8 mouse cellular contexts compared by ENCODE assay signal in the genomic region with DNA sequence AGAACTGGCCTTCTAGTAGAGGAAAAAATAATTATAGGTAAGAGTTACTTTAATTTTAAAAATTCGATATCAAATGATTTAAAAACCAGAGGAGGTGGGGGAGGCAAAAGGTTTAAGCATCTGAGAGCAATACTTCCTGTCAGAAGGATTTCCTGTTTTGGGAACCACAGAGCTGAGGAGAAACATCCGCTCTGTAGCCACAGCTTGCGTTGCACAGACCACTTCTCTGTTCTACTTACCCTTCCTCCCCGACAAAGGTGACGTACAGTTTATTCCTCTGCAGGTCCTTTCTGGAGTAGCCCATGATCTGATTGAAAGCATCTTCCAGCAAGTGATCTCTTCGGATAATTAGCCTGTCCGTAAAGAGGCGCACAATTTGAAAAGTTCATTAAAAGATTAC.
DNase-seq lines count a peak whose midpoint lies in the region; ATAC-seq and TF ChIP-seq lines count a peak whose summit lies in the region.

No protein-coding gene starts in this region.

- peak; percentile 48 for DNase-seq in kidney, postnatal 0 days (ENCODE audit: low spot score)
- no peak for DNase-seq in kidney, adult 11 months
- peak; percentile 73 for DNase-seq in heart, adult 8-10 months (ENCODE audit: low spot score)
- DNase-seq in lung, postnatal 25 days (ENCODE audit: low spot score) = peak; percentile 85
- peak; percentile 88 for DNase-seq in thymus, postnatal 0 days (ENCODE audit: low spot score)
- DNase-seq in right cerebral cortex, postnatal 25 days = no peak
- no peak for DNase-seq in testis, postnatal 14 days (ENCODE audit: low spot score)
- DNase-seq in frontal cortex, postnatal 36 days (ENCODE audit: low spot score in 2 of 2) = no peak

- H3K4me2 ChIP-seq in kidney, postnatal 0 days (ENCODE audit: low read length) = no peak overlapping the region

- no peak for TF ChIP-seq CTCF in kidney, postnatal 0 days (IDR thresholded peaks at IDR 0.05; ENCODE audit: low read depth)

- no peaks in the 10 kb centered on the region for H3K9me3 ChIP-seq in kidney, postnatal 0 days (replicated peaks; ENCODE audit: low read length)

- no peaks in the 10 kb centered on the region for H3K4me1 ChIP-seq in kidney, postnatal 0 days (replicated peaks; ENCODE audit: insufficient read depth, low read length)

- no peaks in the 10 kb centered on the region for H3K27me3 ChIP-seq in kidney, postnatal 0 days (ENCODE audit: insufficient read depth, low read length)

- no peaks in the 10 kb centered on the region for H3K36me3 ChIP-seq in kidney, postnatal 0 days (ENCODE audit: insufficient read depth, low read length)

- WGBS in kidney, postnatal 0 days = 62% methylated on average over 8 of the region's 8 CpGs

- H3K4me3 ChIP-seq in kidney, postnatal 0 days (replicated peaks; ENCODE audit: low read depth, low read length) = no peak overlapping the region

- no peak overlapping the region for H3K9ac ChIP-seq in kidney, postnatal 0 days (ENCODE audit: low read depth, low read length)

- H3K27ac ChIP-seq in kidney, postnatal 0 days = no peak overlapping the region

- ATAC-seq in kidney, postnatal 0 days (replicated peaks; ENCODE audit: low FRiP score, low read depth) = no peak

Comparison
In these comparisons a context has a peak if more than half of its experiments do, and no peak if none do; other contexts are left out.
1. DNase-seq: peak in kidney, postnatal 0 days (single experiment), heart, adult 8-10 months (single experiment), lung, postnatal 25 days (single experiment) and thymus, postnatal 0 days (single experiment); none in kidney, adult 11 months (single experiment), right cerebral cortex, postnatal 25 days (single experiment), testis, postnatal 14 days (single experiment) and frontal cortex, postnatal 36 days (0 of 2).